Mouse (Mus musculus): Measurements from ENCODE around the gene Dusp3.

Gene Dusp3

DNA sequence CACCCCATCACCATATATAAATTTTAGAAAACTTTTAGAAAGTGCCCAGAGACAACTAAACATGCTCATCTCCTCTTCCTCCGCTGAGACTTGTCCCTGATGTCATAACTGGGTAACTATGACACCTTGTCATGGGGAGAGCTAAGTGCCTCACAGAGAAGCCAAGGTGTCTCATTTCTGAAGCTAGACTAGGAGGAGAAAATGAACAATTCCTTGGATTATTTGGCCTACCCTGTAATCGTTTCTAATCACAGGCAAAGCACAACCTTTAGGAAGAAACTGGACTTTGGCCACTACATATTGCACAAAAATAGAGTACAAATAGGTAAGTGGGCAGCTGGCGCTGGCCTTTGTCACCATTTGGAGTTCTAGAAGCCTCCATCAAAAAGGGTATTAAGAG is at the start of gene Dusp3:
Gene Dusp3 (minus strand): TSS at position 101 of the 400 bp plus-strand sequence.
- DNase-seq (ENCODE audit: low spot score): no peak

DNA sequence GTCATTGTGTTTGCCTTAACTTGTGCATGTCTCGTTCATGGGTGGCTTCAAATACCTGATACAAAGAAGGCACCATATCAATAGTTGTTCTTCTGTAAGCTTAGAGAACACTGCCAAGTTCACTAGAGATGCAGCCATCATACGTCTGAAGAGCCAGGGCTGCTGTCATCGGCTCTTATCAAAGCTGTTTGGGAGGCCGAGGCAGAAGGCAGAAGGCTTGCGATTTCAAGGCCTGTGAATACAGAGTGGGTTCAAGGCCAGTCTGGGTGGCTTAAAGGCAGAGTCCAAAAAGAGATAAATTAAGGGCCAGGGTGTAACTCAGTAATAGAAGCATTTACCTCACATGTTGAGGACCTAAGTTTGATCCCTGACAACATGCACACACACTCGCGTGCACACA is 49.5 kb upstream of the Dusp3 start:
- DNase-seq (ENCODE audit: low spot score): no peak

DNA sequence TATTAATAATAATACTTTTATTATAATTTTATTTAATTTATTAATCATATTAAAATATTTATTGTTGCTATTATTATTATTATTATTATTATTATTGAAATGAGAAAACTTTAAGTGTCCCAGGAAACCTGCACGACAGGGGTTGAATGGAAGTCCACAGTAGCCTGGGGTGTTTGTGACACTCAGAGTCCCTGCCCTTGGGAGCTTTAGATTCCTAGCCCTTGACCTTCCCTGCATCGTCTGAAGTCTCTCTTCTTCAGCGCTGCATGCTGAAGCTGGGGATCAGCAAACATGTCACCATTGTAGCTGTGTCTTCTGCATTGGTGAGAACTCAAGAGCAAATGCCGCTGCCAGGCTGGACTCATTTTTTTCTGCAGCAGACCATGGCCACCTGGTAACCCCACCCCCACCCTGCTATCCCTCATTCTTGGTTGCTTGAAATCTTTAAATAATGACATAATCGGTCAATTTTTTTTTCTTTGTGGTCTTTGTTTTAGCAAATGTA is 48.7 kb upstream of the Dusp3 start:
- no peak for DNase-seq (ENCODE audit: low spot score)

DNA sequence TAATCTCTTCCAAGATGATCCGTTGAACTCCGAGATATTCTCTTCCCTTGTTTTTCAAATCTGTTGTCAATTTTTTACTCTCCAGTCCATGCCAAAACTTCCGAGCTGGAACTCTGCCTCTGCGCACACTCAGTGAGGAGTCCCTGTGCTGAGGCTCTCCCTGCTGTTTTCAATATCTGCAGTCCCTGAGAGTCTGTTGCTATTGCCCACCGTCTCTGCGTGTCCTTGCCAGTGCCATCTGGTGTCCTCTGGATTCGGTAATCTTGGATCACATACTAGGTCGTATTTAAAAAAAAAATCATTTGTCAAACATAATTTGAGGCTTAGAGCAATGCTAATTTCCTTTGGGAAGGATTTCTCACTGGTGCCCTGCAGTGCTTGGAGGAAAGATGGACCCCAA is 48.1 kb upstream of the Dusp3 start:
- no peak for DNase-seq (ENCODE audit: low spot score)

GRCm38 (mm10) chr11:102033055-102033591 is 46.3 kb upstream of the Dusp3 start:
- DNase-seq (ENCODE audit: low spot score): no peak

DNA sequence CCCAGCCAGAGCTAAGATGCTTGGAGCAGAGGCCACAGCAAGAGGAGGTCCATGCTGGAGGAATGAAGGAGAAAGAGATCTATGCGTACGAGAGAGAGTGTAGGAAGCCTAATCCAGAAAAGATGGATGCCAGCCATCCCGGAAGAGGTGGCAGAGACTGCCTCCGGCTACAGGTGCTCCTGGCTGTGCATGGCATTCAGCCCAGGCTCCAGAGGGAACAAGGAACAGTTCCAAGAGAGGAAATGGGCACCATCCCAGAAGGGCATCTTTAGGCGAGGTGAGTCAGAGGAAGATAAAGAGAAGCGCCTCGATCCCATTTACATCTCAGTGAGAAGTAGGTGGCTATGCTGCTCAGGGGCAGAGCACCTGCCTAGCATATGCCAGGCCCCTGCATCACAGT is 44.3 kb upstream of the Dusp3 start:
- DNase-seq (ENCODE audit: low spot score): no peak

DNA sequence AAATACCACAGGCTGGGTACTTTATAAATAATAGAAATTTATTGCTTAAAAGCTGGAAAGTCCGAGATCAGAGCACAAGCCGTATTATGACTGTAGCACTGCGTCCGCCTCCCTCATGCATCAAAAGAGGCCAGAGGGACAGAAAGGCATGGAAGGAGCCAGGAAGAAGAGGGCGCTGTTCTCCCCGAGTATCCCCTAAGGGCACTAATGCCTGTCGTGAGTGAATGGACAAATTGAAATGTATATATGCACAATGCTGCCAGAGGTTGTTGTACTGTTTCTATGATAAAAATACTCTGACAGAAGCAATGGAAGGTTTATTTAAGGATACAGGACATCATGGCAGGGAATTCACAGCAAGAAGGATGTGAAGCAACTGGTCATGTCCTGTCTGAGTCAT is 43.2 kb upstream of the Dusp3 start:
- DNase-seq (ENCODE audit: low spot score): no peak

DNA sequence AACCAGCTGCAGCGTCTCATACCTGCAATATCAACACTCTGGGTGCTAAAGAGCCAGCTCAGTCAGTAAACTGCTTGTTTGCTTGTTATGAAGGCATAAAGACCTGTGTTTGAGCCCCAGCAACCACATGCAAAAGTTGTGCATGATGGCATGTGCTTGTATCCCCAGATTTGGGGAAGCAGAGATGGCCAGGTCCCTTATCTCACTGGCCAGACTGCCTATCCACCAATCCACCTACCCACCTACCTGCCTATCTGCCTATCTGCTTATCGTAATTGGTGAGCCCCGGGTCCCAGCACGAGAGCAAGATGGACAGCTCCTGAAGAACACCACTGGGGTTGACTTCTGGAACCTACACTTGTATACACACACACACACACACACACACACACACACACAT is 42.5 kb upstream of the Dusp3 start:
- DNase-seq (ENCODE audit: low spot score): no peak

DNA sequence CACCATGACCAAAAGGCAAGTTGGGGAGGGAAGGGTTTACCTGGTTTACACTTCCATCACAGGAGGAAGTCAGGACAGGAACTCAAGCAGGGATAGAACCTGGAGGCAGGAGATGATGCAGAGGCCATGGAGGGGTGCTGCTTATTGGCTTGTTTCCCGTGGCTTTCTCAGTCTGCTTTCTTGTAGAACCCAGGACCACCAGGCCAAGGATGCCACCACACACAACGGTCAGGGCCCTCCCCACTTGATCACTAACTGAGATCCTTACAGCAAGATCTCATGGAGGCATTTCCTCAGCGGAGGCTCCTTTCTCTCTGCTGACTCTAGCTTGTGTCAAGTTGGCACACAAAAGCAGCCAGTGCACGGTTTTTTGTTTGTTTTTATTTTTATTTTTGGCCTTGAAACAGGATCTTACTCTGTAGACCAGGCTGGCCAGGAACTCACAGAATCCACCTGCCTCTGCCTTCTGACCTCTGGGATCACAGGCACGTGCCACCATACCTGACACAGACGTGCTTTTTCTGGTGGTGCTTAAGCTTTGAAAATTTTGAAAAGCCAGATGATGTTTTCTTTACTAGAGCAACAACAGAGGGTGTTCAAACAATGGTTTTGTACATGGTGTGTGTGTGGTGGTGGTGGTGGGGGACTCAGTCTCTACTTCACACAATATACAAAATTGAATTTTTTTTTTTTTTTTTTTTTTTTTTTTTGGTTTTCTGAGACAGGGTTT is 41.4 kb upstream of the Dusp3 start, which contains the start of gene Mpp3:
Gene Mpp3 (minus strand): TSS at position 375 of the 730 bp plus-strand sequence.
- DNase-seq (ENCODE audit: low spot score): no peak

- DNase-seq (ENCODE audit: low spot score): no peak
Observed at GRCm38 (mm10) chr11:102027361-102028017, 40.7 kb upstream of the Dusp3 start.

DNA sequence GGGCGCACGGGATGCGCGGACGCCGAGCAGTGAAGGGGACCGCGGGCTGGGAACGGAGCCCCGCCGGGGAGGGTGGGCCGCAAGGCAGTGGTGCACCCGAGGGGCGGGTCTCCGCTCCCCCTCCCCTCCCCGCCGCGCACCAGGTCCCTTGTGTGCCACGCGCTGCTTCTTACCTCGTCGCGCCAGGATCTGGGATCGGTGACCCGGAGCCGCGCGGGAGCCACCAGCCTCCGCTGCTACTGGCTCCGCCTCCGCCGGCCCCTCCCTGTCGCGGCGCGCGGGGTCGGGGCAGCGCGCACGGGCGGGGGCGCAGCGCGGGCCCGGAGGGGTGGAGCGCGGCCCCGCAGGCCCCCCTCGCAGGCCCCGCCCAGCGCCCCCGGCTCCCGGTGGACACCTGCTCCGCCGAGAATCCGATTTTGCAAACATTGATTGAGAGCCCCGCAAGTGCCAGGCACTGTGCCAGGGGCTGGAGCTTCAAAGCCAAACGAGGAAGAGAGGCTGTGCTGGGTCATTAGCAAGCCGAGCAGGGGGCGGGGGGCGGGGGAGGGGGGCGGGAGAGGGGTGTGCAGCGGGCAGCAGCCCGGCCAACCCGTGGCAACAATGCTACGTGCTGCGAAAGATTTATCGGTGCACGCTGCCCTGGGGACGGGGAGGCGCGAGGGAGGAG is 40.0 kb upstream of the Dusp3 start:
- DNase-seq (ENCODE audit: low spot score): peak; percentile 58

DNA sequence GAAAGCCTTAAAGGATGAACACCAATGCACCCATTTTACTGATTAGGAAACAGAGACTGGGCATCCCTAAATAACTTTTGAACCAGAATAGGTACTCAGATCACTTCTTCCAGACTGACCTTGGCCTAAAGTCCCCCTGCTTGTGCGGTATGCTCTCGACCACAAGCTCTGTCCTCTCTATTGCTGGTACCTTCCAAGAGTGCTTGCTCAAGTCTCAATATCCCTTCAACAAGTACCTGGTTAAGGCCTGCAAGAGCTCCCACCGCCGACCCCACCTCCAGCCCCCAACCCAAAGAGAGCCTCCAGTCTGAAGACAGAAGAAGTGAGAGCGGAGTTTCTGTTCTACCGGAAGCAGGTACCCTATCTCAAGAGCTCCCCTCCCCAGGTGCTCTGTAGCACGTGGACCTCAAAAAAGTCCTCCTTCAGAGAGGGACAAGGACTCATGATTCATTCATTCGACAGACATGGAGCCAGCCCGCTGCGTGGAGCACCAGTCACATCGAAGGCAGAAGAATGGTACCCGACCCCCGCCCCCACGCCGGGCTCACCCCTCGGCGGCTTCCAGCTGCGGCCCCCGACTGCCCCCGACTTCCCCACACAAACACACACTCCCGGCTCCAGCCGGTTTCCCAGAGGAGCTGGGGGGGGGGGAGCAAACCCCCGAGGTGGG is 39.3 kb upstream of the Dusp3 start:
- DNase-seq (ENCODE audit: low spot score): no peak

- DNase-seq (ENCODE audit: low spot score): no peak
Observed at GRCm38 (mm10) chr11:102025354-102025753, 38.5 kb upstream of the Dusp3 start.

DNA sequence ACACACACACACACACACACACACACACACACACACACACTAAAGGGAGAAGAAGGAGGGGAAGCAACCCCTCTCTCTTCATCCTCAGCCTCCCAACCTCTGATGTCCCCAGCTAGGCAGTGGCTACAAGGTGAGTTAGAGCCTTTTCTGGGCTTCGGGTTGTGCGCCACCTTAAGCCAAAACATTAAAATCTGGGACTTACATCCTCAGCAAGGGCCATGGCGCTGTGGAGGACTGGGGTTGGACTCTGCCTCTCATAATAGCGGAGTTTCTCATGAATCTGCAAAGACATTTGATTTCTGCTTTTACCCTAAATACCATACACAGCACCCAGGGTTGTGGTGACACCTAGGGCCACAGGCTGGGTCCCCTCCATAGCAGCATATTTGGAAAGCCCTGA is 38.1 kb upstream of the Dusp3 start:
- DNase-seq (ENCODE audit: low spot score): no peak

- no peak for DNase-seq (ENCODE audit: low spot score)
Observed at GRCm38 (mm10) chr11:102024084-102024758, 37.4 kb upstream of the Dusp3 start.

GRCm38 (mm10) chr11:102023406-102023805 is 36.6 kb upstream of the Dusp3 start:
- no peak for DNase-seq (ENCODE audit: low spot score)

- DNase-seq (ENCODE audit: low spot score): no peak
Observed at GRCm38 (mm10) chr11:102021196-102021595, 34.4 kb upstream of the Dusp3 start.

- no peak for DNase-seq (ENCODE audit: low spot score)
Observed at GRCm38 (mm10) chr11:102019736-102020135, 32.9 kb upstream of the Dusp3 start.

DNA sequence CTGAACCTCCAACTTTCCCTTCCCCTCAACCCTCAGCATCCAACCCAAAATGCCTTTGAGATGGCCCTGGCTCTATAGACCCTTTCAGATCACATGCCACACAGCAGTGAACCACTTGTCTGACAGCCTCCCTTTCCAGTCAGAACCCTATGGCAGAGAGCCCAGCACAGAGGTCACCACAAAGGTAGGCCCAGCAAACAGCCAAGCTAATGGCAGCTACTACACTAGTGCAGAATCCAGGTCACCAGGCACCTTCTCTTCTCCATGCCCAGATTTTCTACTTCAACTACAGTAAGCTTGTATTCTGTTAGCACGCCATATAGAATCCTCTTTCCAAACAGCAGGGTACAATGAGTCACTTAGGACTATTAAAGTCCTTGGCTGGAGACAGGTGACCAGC is 29.3 kb upstream of the Dusp3 start:
- DNase-seq (ENCODE audit: low spot score): no peak

DNA sequence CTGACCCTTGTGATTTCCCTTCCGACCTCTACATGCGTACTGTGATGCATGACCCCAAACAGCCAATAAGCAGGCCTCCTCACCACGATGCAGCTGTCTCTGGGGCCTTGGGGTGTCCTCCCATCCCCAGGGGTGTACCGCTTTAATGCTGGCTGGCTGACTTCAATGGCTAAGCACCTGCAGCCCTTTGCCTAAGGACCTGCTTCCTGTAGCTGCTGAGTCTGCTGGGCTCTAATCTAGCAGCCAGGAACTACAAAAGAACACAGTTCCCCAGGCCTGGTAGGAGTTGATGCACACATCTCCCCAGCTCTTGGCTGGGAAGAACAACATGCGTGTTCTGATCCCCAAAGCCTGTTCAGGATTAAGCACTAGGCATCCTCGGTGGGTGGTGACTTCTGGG is 28.7 kb upstream of the Dusp3 start:
- DNase-seq (ENCODE audit: low spot score): no peak

DNA sequence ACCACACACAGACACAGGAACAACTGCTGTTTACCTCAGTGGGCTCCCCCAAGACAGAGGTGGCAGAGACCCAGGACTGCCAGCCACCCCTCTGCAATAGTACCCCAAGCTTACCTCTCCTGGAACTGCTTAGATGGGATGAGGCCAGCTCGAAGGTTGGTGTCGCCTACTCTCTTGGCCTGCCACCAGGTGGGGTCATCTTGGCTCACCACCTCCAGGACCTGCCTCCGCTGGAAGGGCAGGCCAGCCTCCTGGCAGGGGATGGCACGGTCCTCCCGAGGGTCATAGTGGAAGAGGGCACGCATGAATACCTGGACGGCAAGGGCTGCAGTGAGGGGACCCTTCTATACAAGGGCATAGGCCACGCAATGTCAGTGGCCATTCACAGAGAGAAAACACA is 26.4 kb upstream of the Dusp3 start:
- no peak for DNase-seq (ENCODE audit: low spot score)

DNA sequence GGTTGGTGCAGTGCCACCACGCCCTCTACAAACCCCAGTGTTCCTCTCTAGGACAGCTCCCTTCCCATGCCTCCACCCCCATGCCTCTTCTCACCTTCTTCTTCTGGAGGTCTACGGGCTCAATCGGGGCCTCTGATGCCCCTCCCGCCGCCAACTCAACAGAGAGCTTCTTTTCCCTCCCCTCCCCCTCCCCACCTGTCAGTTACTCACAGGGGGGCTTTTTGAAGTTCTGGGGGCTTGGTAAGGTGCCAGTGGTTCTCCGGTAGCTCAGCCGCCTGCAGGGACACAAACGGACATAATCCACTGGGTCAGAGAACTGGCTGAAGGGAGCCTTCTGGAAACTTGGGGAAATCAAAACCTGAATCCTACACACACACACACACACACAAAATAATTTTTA is 24.7 kb upstream of the Dusp3 start:
- DNase-seq (ENCODE audit: low spot score): no peak

Measured in lung, postnatal 25 days (tissue).